Mouse (Mus musculus): ENCODE data around the gene Chst1. TPM values are rescaled to one million over a fixed set of nuclear protein-coding genes. Genes with fewer than 3 reads are reported as not detected.

Gene Chst1
- total and polyA plus RNA-seq, 2 experiments from 2014 or later = 40.4 to 47.4 TPM

DNA sequence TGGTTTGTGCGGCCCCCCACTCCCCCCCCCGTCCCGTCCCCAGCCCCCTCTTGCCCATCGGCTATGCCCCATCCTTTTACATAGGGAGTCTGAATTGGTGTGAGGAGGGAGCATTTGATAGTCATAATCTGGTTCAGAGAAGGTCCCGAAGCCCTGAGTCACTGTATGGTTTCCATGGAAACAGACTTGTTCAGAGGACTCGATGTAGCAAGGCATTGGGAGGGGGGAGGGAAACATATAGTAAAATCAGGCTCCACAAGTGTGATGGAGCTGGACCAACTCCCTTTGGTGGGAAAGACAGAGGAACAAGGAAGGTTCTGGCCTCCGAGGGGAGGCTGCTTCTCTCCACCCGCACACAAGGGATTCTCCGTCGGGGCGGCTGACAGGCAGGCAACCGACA lies 2.6 kb downstream of the Chst1 start:
- Histone ChIP-seq H3K4me1 (ENCODE audit: insufficient read depth) (peaks cover 22% of the 10 kb centered on the region), H3K4me3 (ENCODE audit: low read depth, low read length) (peak overlapping the region; percentile 69), H3K9ac (peak overlapping the region; percentile 69; the same call in 1 of the 2 replicates), H3K27me3 (ENCODE audit: insufficient read depth, low read length) (no peaks in the 10 kb centered on the region), H3K9me3 (ENCODE audit: low read length) (no peaks in the 10 kb centered on the region), H3K27ac (ENCODE audit: low read depth, low read length) (no peak overlapping the region), H3K36me3 (ENCODE audit: insufficient read depth) (no peaks in the 10 kb centered on the region), H3K4me2 (ENCODE audit: low read depth) (peak overlapping the region; percentile 89)
- ATAC-seq = peak; percentile 34; the same call in 1 of the 2 replicates
- 19% methylated on average over 12 of the region's 12 CpGs for WGBS
- no peak for TF ChIP-seq CTCF (IDR thresholded peaks at IDR 0.05; ENCODE audit: low read depth)
- peak; percentile 76 for DNase-seq

- DNase-seq (no peak), ATAC-seq (no peak)
- Histone ChIP-seq H3K4me1 (ENCODE audit: insufficient read depth) (peaks cover 22% of the 10 kb centered on the region), H3K4me2 (ENCODE audit: low read depth) (no peak overlapping the region), H3K9me3 (ENCODE audit: low read length) (no peaks in the 10 kb centered on the region), H3K27ac (ENCODE audit: low read depth, low read length) (no peak overlapping the region), H3K4me3 (ENCODE audit: low read depth, low read length) (no peak overlapping the region), H3K36me3 (ENCODE audit: insufficient read depth) (no peaks in the 10 kb centered on the region), H3K27me3 (ENCODE audit: insufficient read depth, low read length) (no peaks in the 10 kb centered on the region), H3K9ac (no peak overlapping the region)
- 78% methylated on average over 5 of the region's 5 CpGs for WGBS
- no peak for TF ChIP-seq CTCF (IDR thresholded peaks at IDR 0.05; ENCODE audit: low read depth)
Observed at GRCm38 (mm10) chr2:92603591-92603990, 4.1 kb downstream of the Chst1 start.

DNA sequence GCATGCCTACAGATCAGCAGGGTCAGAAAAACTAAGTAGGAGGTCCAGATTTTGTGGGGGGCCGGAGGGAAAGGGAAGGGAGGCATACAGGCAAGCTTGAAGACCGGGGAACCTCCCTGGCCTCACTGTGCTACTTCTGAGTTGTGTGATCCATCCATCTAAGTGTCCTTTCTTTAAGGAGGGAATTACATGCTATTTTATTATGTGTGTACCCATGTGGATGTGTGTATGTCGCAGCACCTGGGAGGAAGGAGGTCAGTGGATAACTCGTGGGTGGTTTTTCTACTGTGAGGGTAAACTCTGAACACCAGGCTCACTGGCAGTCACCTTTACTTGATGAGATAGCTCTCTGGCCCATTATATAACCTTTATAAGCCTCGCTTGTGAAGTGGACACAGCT lies 5.1 kb downstream of the Chst1 start:
- ATAC-seq (no peak), DNase-seq (no peak)
- Histone ChIP-seq H3K4me2 (ENCODE audit: low read depth) (no peak overlapping the region), H3K27ac (ENCODE audit: low read depth, low read length) (no peak overlapping the region), H3K4me3 (ENCODE audit: low read depth, low read length) (no peak overlapping the region), H3K9me3 (ENCODE audit: low read length) (no peaks in the 10 kb centered on the region), H3K9ac (no peak overlapping the region), H3K4me1 (ENCODE audit: insufficient read depth) (peaks cover 19% of the 10 kb centered on the region), H3K36me3 (ENCODE audit: insufficient read depth) (no peaks in the 10 kb centered on the region; the same call in 1 of the 2 replicates), H3K27me3 (ENCODE audit: insufficient read depth, low read length) (no peaks in the 10 kb centered on the region)
- WGBS = 84% methylated on average over 5 of the region's 5 CpGs
- TF ChIP-seq CTCF (IDR thresholded peaks at IDR 0.05; ENCODE audit: low read depth) = no peak

GRCm38 (mm10) chr2:92605995-92606394 lies 6.5 kb downstream of the Chst1 start:
- no peak for DNase-seq
- ATAC-seq = no peak
- no peak overlapping the region for H3K9ac ChIP-seq
- no peak overlapping the region for H3K4me2 ChIP-seq (ENCODE audit: low read depth)
- WGBS = 89% methylated on average over 5 of the region's 5 CpGs
- peaks cover 15% of the 10 kb centered on the region for H3K4me1 ChIP-seq (ENCODE audit: insufficient read depth)
- H3K27ac ChIP-seq (ENCODE audit: low read depth, low read length) = no peak overlapping the region
- TF ChIP-seq CTCF (IDR thresholded peaks at IDR 0.05; ENCODE audit: low read depth) = no peak
- no peak overlapping the region for H3K4me3 ChIP-seq (ENCODE audit: low read depth, low read length)
- no peaks in the 10 kb centered on the region for H3K9me3 ChIP-seq (ENCODE audit: low read length)
- H3K27me3 ChIP-seq (ENCODE audit: insufficient read depth, low read length) = no peaks in the 10 kb centered on the region
- H3K36me3 ChIP-seq (ENCODE audit: insufficient read depth) = peaks cover 4% of the 10 kb centered on the region; the same call in 1 of the 2 replicates

- H3K27me3 ChIP-seq (ENCODE audit: insufficient read depth, low read length) = no peaks in the 10 kb centered on the region
- ATAC-seq (no peak), DNase-seq (no peak)
- H3K9me3 ChIP-seq (ENCODE audit: low read length) = no peaks in the 10 kb centered on the region
- H3K36me3 ChIP-seq (ENCODE audit: insufficient read depth) = peaks cover 4% of the 10 kb centered on the region; the same call in 1 of the 2 replicates
- H3K27ac ChIP-seq (ENCODE audit: low read depth, low read length) = no peak overlapping the region
- H3K9ac ChIP-seq = no peak overlapping the region
- 75% methylated on average over 6 of the region's 6 CpGs for WGBS
- TF ChIP-seq CTCF (IDR thresholded peaks at IDR 0.05; ENCODE audit: low read depth) = no peak
- H3K4me2 ChIP-seq (ENCODE audit: low read depth) = no peak overlapping the region
- peaks cover 7% of the 10 kb centered on the region for H3K4me1 ChIP-seq (ENCODE audit: insufficient read depth)
- H3K4me3 ChIP-seq (ENCODE audit: low read depth, low read length) = no peak overlapping the region
Observed at GRCm38 (mm10) chr2:92607153-92607552, 7.6 kb downstream of the Chst1 start.

- no peaks in the 10 kb centered on the region for H3K9me3 ChIP-seq (ENCODE audit: low read length)
- H3K27ac ChIP-seq (ENCODE audit: low read depth, low read length) = no peak overlapping the region
- H3K4me1 ChIP-seq (ENCODE audit: insufficient read depth) = peaks cover 2% of the 10 kb centered on the region
- peaks cover 4% of the 10 kb centered on the region for H3K36me3 ChIP-seq (ENCODE audit: insufficient read depth)
- H3K4me3 ChIP-seq (ENCODE audit: low read depth, low read length) = no peak overlapping the region
- H3K4me2 ChIP-seq (ENCODE audit: low read depth) = no peak overlapping the region
- no peak for TF ChIP-seq CTCF (IDR thresholded peaks at IDR 0.05; ENCODE audit: low read depth)
- DNase-seq (no peak), ATAC-seq (no peak)
- WGBS = 89% methylated on average over 3 of the region's 3 CpGs
- H3K27me3 ChIP-seq (ENCODE audit: insufficient read depth, low read length) = no peaks in the 10 kb centered on the region
- no peak overlapping the region for H3K9ac ChIP-seq
Observed at GRCm38 (mm10) chr2:92607592-92607991, 8.1 kb downstream of the Chst1 start.

DNA sequence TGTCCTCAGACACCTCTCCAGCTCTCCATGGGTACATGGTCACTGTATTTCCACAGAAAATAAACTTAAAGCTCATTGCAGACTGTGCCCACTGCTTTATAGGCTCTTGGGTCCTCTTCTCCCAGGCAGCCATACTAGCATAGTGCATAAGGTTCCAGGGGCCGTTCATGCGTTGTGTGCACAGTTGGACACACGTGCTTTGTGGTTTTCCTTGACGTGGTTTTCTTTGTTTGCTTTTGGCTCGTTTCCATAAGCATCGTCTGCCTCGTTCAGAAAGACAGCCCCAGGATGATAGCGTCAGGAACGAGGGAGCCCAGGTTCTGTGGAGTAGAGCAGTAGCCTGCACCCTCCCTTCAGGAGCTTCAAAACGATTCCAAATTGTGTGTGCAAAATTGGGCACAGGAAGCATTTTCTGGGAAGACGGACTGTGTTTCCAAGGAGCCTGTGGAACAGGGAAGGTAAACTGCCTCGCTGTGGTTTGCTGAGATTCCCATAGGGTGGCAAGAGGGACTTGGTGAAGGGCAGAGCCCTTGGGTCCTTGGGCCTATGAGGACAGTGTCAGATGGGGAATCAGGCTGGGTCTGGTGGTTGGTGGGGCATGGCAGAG lies 8.6 kb downstream of the Chst1 start:
- DNase-seq (no peak), ATAC-seq (peak; percentile 21; the same call in 1 of the 2 replicates)
- H3K36me3 ChIP-seq (ENCODE audit: insufficient read depth) = peaks cover 9% of the 10 kb centered on the region
- no peaks in the 10 kb centered on the region for H3K4me1 ChIP-seq (ENCODE audit: insufficient read depth)
- H3K4me3 ChIP-seq (ENCODE audit: low read depth, low read length) = no peak overlapping the region
- WGBS = 32% methylated on average over 12 of the region's 12 CpGs
- H3K27ac ChIP-seq (ENCODE audit: low read depth, low read length) = no peak overlapping the region
- no peak overlapping the region for H3K4me2 ChIP-seq (ENCODE audit: low read depth)
- H3K9ac ChIP-seq = no peak overlapping the region
- no peaks in the 10 kb centered on the region for H3K27me3 ChIP-seq (ENCODE audit: insufficient read depth, low read length)
- no peaks in the 10 kb centered on the region for H3K9me3 ChIP-seq (ENCODE audit: low read length)
- TF ChIP-seq CTCF (IDR thresholded peaks at IDR 0.05; ENCODE audit: low read depth) = no peak
